Mouse (Mus musculus) lung, postnatal 0 days (tissue): ENCODE measurements around the gene Mtmr12.

Experiments used
- CTCF ChIP-seq: IDR thresholded peaks from 2 replicates; pipeline ENCODE4 v1.5.1; 2016; ENCODE audit warnings: antibody characterized with exemption, mild to moderate bottlenecking
- EP300 ChIP-seq: IDR thresholded peaks from 2 replicates; pipeline ENCODE4 v1.6.1; 2016; ENCODE audit warnings: antibody characterized with exemption, mild to moderate bottlenecking, control low read depth

GRCm38 (mm10) chr15:12296228-12296627 lies 91.4 kb downstream of the Mtmr12 start:
- TF ChIP-seq CTCF: no peak
- no peak for TF ChIP-seq EP300
